Mouse (Mus musculus): ENCODE measurements around the gene Iah1.
A peak's percentile ranks its signal among the peaks of the same experiment; 100 is the strongest.

DNA sequence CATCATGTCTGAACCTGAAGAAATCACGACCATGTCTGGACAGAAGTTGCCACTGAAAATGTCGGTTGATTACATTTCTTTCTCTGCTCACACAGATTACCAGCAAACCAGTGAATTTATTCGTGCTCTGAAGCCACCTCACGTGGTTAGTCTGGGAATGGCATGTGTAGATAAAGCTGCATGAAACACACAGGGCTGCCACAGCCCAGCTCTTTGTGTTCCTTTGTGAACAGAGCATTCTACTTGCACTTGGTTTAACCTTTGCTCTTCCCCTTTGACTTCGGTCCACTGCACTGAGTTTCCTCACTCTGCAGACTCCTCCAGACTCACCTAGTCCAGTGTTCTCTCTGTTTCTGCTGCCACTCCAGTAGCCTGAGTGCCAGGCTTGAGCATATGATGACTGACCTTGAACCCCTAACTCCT, 13.8 kb upstream of the Iah1 start:
- TF ChIP-seq EP300 (IDR thresholded peaks at IDR 0.05; ENCODE audit: low read depth) (peak; percentile 69), CTCF (IDR thresholded peaks at IDR 0.05; ENCODE audit: low read depth) (no peak)

Data from liver, postnatal 0 days (tissue).